Mouse (Mus musculus) G1E (cell line): ENCODE results near the gene Ttc39d. TPM values are rescaled to one million over a fixed set of nuclear protein-coding genes. Genes with fewer than 3 reads are reported as not detected.
"Not testable (repeated sequence)": the region's sequence is repeated elsewhere in the genome, so short reads cannot be mapped to it uniquely, and the experiment has no call there.

Experiments
- ATAC-seq: 2 replicates; pipeline ENCODE4 v1.8.0; 2016; ENCODE audit warnings: mild to moderate bottlenecking; ENCODE audit not compliant: insufficient number of reproducible peaks, poor library complexity, low FRiP score, severe bottlenecking; ENCODE audit errors: extremely low read depth
- DNase-seq: peaks from one replicate; pipeline ENCODE4 v3.0.0; 2012; ENCODE audit warnings: low spot score
- H3K27me3 ChIP-seq: 2 replicates; pipeline ENCODE4 v1.6.1; 2012; ENCODE audit warnings: mild to moderate bottlenecking, low read length, inconsistent platforms; ENCODE audit not compliant: insufficient read depth
- H3K36me3 ChIP-seq: replicated peaks from 2 replicates; pipeline ENCODE3; 2012; ENCODE audit warnings: mild to moderate bottlenecking, inconsistent platforms
- H3K4me1 ChIP-seq: 2 replicates; pipeline ENCODE4 v1.6.1; 2012; ENCODE audit warnings: low read depth, low read length, inconsistent platforms, mixed read lengths; ENCODE audit not compliant: insufficient read depth
- H3K4me3 ChIP-seq: 2 replicates; pipeline ENCODE4 v1.5.1; 2012; ENCODE audit warnings: low read depth, mild to moderate bottlenecking, inconsistent platforms, low read length, moderate library complexity, mixed read lengths
- H3K9me3 ChIP-seq: replicated peaks from 2 replicates; pipeline ENCODE4 v1.6.1; 2012; ENCODE audit warnings: inconsistent platforms
- CTCF ChIP-seq: IDR thresholded peaks from 2 replicates; pipeline ENCODE4 v1.5.1; 2012; ENCODE audit warnings: low read depth, low read length, inconsistent platforms, mixed read lengths
- GATA1 ChIP-seq: IDR thresholded peaks from 2 replicates; pipeline ENCODE4 v1.6.1; 2012; ENCODE audit warnings: borderline replicate concordance, low read length, inconsistent platforms, mixed read lengths
- GATA2 ChIP-seq: IDR thresholded peaks from 2 replicates; pipeline ENCODE4 v1.6.1; 2012; ENCODE audit warnings: low read depth, low read length, inconsistent platforms, borderline replicate concordance
- POLR2AphosphoS5 ChIP-seq: IDR thresholded peaks from 2 replicates; pipeline ENCODE4 v1.6.1; 2012; ENCODE audit warnings: low read depth, low read length, inconsistent platforms; ENCODE audit not compliant: insufficient replicate concordance
- TAL1 ChIP-seq: conservative IDR thresholded peaks from 2 replicates; pipeline ENCODE4 v1.6.1; 2012; ENCODE audit warnings: low read depth, low read length, inconsistent platforms, mixed read lengths
- polyA plus RNA-seq: library from polyadenylated mRNA; stranded (reverse); fragments of >175 nt; gene quantifications from 2 replicates; pipeline ENCODE4 v1.2.3, GENCODE M21; 2012
- total RNA-seq, 2 experiments: library from RNA; stranded (forward) in 1 of 2; stranded (reverse) in 1 of 2; fragments of 200-1000 nt in 1 of 2; fragments of >200 nt in 1 of 2; fragmentation: Nextera tagmentation in 1 of 2; gene quantifications; 2 replicates each; pipeline ENCODE4 v1.2.3; 2014 to 2017

The Ttc39d gene
- total and polyA plus RNA-seq, 3 experiments, result 0.16 to 0.30 TPM; not detected in 1

DNA sequence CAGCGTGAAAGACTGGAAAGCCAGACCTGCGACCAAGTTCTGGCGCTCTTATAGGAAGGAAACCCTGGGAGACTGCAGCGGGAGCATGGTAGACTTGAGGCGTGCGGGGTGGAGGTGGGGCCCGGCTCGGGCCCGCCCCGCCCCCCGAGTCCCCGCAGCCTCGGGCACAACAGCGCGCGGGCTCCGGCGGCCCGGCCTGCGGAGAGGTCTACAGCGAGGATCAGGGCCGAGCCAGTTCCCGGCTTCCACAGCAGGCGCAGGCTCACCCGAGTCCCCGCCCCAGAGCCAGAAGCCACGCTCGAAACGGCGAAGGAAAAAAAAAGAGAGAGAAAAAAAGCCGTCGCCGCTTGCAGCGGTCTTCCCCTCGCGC, 974 bp upstream of the Ttc39d start:
- H3K4me1 ChIP-seq, result peaks cover 29% of the 10 kb centered on the region
- H3K4me3 ChIP-seq, result peak overlapping the region; percentile 99
- ATAC-seq (no peak), DNase-seq (peak; percentile 49)
- TF ChIP-seq GATA2, result no peak
- no peak for TF ChIP-seq GATA1
- TF ChIP-seq POLR2AphosphoS5, result no peak
- no peak for TF ChIP-seq CTCF
- no peak for TF ChIP-seq TAL1
- no peaks in the 10 kb centered on the region for H3K9me3 ChIP-seq
- H3K36me3 ChIP-seq, result peaks cover 48% of the 10 kb centered on the region
- H3K27me3 ChIP-seq, result no peaks in the 10 kb centered on the region

DNA sequence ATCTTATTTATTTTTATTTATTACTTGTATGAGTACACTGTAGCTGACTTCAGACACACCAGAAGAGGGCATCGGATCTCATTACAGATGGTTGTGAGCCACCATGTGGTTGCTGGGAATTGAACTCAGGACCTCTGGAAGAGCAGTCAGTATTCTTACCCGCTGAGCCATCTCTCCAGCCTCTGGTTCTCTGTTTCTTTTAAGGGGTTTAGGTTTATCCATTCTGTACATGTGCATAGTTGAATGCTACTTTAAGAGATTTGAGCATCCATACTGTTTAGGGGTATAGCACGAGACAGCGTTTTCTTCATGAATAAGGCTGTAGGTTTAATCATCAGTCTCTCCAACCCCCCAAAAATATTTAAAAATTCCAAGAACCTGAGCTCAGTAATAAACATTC, 6.7 kb downstream of the Ttc39d start:
- not testable (repeated sequence) for H3K4me1 ChIP-seq, H3K36me3 ChIP-seq, H3K27me3 ChIP-seq, DNase-seq, H3K4me3 ChIP-seq, H3K9me3 ChIP-seq, ATAC-seq

DNA sequence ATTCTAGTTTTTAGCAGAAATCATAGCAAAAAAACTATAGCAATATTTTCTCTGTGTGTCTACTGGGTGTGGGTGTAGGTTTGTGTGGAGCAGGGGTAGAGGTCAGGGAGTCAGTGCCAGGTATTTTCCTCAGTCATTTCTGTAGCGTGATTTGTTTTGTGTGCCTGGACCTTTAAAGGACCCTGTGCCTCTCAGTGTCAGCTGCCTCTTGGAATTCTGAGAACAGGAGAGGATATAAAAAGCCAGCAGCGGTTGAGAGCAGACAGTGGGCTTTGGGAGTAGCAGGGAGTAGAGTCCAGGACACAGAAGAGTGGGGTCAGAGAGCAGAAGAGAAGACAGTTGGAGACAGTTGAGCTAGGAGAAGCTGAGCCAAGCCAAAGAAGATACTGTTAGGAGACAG, 12.9 kb downstream of the Ttc39d start:
- Histone ChIP-seq H3K9me3 (no peaks in the 10 kb centered on the region), H3K27me3 (no peaks in the 10 kb centered on the region; the same call in 1 of the 2 replicates), H3K4me3 (no peak overlapping the region), H3K36me3 (no peaks in the 10 kb centered on the region), H3K4me1 (peaks cover 39% of the 10 kb centered on the region)
- DNase-seq, result no peak
- TF ChIP-seq GATA1 (no peak), CTCF (no peak), POLR2AphosphoS5 (no peak), TAL1 (no peak), GATA2 (no peak)
- no peak for ATAC-seq

- Histone ChIP-seq H3K4me3 (peak overlapping the region; percentile 31; the same call in 1 of the 2 replicates), H3K9me3 (no peaks in the 10 kb centered on the region), H3K36me3 (no peaks in the 10 kb centered on the region), H3K27me3 (no peaks in the 10 kb centered on the region; the same call in 1 of the 2 replicates), H3K4me1 (peaks cover 43% of the 10 kb centered on the region)
- ATAC-seq (peak; percentile 76), DNase-seq (peak; percentile 66)
- no peak for TF ChIP-seq GATA1
- no peak for TF ChIP-seq TAL1
- TF ChIP-seq POLR2AphosphoS5, result no peak
- no peak for TF ChIP-seq CTCF
- no peak for TF ChIP-seq GATA2
Measured at GRCm38 (mm10) chr17:80221202-80221601, 13.9 kb downstream of the Ttc39d start.

- Histone ChIP-seq H3K9me3 (no peaks in the 10 kb centered on the region), H3K4me3 (peak overlapping the region; percentile 13; the same call in 1 of the 2 replicates), H3K4me1 (peaks cover 43% of the 10 kb centered on the region), H3K36me3 (peaks cover 4% of the 10 kb centered on the region), H3K27me3 (no peaks in the 10 kb centered on the region; the same call in 1 of the 2 replicates)
- DNase-seq, result no peak
- ATAC-seq, result no peak
- TF ChIP-seq TAL1 (no peak), CTCF (no peak), GATA2 (no peak), GATA1 (no peak), POLR2AphosphoS5 (no peak)
Measured at GRCm38 (mm10) chr17:80221890-80222628, 14.8 kb downstream of the Ttc39d start.

GRCm38 (mm10) chr17:80223829-80224228, 16.6 kb downstream of the Ttc39d start:
- DNase-seq, result no peak
- Histone ChIP-seq H3K4me1 (peaks cover 46% of the 10 kb centered on the region), H3K4me3 (peak overlapping the region; percentile 71), H3K9me3 (no peaks in the 10 kb centered on the region), H3K36me3 (peaks cover 16% of the 10 kb centered on the region), H3K27me3 (no peaks in the 10 kb centered on the region)
- no peak for ATAC-seq
- no peak for TF ChIP-seq TAL1
- no peak for TF ChIP-seq CTCF
